In genomic region chr5:111801051-111801450, GRCm38 (mm10) we compare ENCODE assay signal across 29 mouse cellular contexts.
DNase-seq lines count a peak whose midpoint lies in the region; ATAC-seq and TF ChIP-seq lines count a peak whose summit lies in the region.
"Had no signal": no experiment of that assay in that cellular context is flagged by ENCODE, and none has a peak within 500 bp of the region (broad histone marks: within the 10 kb centered on the region; RNA-seq: fewer than 3 reads in every experiment).

No protein-coding gene starts in this region.

- peak overlapping the region; percentile 16; the same call in 1 of the 2 replicates for H3K27ac ChIP-seq in forebrain, embryonic 10.5 days
- H3K27ac ChIP-seq in forebrain, embryonic 12.5 days, result no peak overlapping the region
- H3K27ac ChIP-seq in hindbrain, embryonic 10.5 days, result peak overlapping the region; percentile 37; the same call in 1 of the 2 replicates
- no peak overlapping the region for H3K27ac ChIP-seq in hindbrain, postnatal 0 days
- H3K27ac ChIP-seq in embryonic fibroblast, embryonic 13.5 days (ENCODE audit: insufficient read depth, low read length), result peak overlapping the region; percentile 88
- H3K27ac ChIP-seq: forebrain, embryonic 15.5 days; heart, embryonic 13.5 days; kidney, postnatal 0 days; liver, embryonic 12.5 days; neural tube, embryonic 15.5 days had no signal

- TF ChIP-seq CTCF in hindbrain, postnatal 0 days (IDR thresholded peaks at IDR 0.05; ENCODE audit: low read depth), result no peak
- no peak for TF ChIP-seq CTCF in embryonic fibroblast, embryonic 13.5 days (IDR thresholded peaks at IDR 0.05; ENCODE audit: borderline replicate concordance, insufficient read depth, low read length)

- H3K4me2 ChIP-seq in forebrain, embryonic 12.5 days, result no peak overlapping the region
- no peak overlapping the region for H3K4me2 ChIP-seq in hindbrain, postnatal 0 days (ENCODE audit: low read depth, low read length)
- H3K4me2 ChIP-seq: forebrain, embryonic 15.5 days; heart, embryonic 13.5 days; liver, embryonic 12.5 days; neural tube, embryonic 15.5 days had no signal

- H3K27me3 ChIP-seq in forebrain, embryonic 10.5 days (ENCODE audit: poor library complexity, severe bottlenecking), result peaks cover 25% of the 10 kb centered on the region; the same call in 1 of the 2 replicates
- peaks cover 5% of the 10 kb centered on the region; the same call in 1 of the 2 replicates for H3K27me3 ChIP-seq in forebrain, embryonic 12.5 days
- peaks cover 9% of the 10 kb centered on the region; the same call in 1 of the 2 replicates for H3K27me3 ChIP-seq in hindbrain, embryonic 10.5 days (ENCODE audit: insufficient read depth, poor library complexity, severe bottlenecking)
- H3K27me3 ChIP-seq in hindbrain, postnatal 0 days (ENCODE audit: insufficient read depth, low read length), result no peaks in the 10 kb centered on the region
- H3K27me3 ChIP-seq: forebrain, embryonic 15.5 days; liver, embryonic 12.5 days had no signal

- no peak for DNase-seq in forebrain, embryonic 10.5 days (ENCODE audit: extremely low spot score, low spot score)
- no peak for DNase-seq in hindbrain, embryonic 10.5 days (ENCODE audit: low spot score)
- no peak for DNase-seq in hindbrain, postnatal 0 days (ENCODE audit: low spot score)
- no peak for DNase-seq in retina, postnatal 1 day
- no peak for DNase-seq in frontal cortex, postnatal 10 days (ENCODE audit: low spot score in 2 of 2)
- DNase-seq: adrenal gland, adult 8-10 months; cerebellum, adult 8-10 months; cerebellum, postnatal 25 days; heart, postnatal 10 days; kidney, adult 8-10 months; layer of hippocampus, adult 9-11 months; liver, postnatal 0 days; lung, postnatal 36 days; midbrain, embryonic 14.5 days; right cerebral cortex, postnatal 4 days; thymus, adult 2 months; thymus, postnatal 36 days had no signal

- peaks cover 44% of the 10 kb centered on the region for H3K4me1 ChIP-seq in forebrain, embryonic 10.5 days
- peaks cover 9% of the 10 kb centered on the region for H3K4me1 ChIP-seq in forebrain, embryonic 12.5 days
- peaks cover 50% of the 10 kb centered on the region for H3K4me1 ChIP-seq in hindbrain, embryonic 10.5 days (replicated peaks)
- peaks cover 10% of the 10 kb centered on the region for H3K4me1 ChIP-seq in hindbrain, postnatal 0 days (ENCODE audit: insufficient read depth, low read length)
- H3K4me1 ChIP-seq in embryonic fibroblast, embryonic 13.5 days (ENCODE audit: control insufficient read depth, insufficient read depth, low read length), result peaks cover 26% of the 10 kb centered on the region
- H3K4me1 ChIP-seq: forebrain, embryonic 15.5 days had no signal

- H3K9ac ChIP-seq in forebrain, embryonic 12.5 days, result no peak overlapping the region
- no peak overlapping the region for H3K9ac ChIP-seq in hindbrain, postnatal 0 days (replicated peaks; ENCODE audit: low read length)
- H3K9ac ChIP-seq: forebrain, embryonic 15.5 days; heart, embryonic 13.5 days; limb, embryonic 12.5 days; liver, embryonic 12.5 days; liver, postnatal 0 days; neural tube, embryonic 15.5 days had no signal

- ATAC-seq in forebrain, embryonic 12.5 days (ENCODE audit: low FRiP score), result no peak
- ATAC-seq in hindbrain, postnatal 0 days, result no peak
- no peak for ATAC-seq in megakaryocyte-erythroid progenitor cell, adult 5-6 weeks (replicated peaks; ENCODE audit: low FRiP score, low TSS enrichment, poor library complexity, severe bottlenecking)
- ATAC-seq: forebrain, embryonic 15.5 days; hindbrain, embryonic 16.5 days; intestine, embryonic 16.5 days; liver, embryonic 12.5 days; liver, postnatal 0 days had no signal

- no peak overlapping the region for H3K4me3 ChIP-seq in forebrain, embryonic 10.5 days
- no peak overlapping the region for H3K4me3 ChIP-seq in forebrain, embryonic 12.5 days (replicated peaks)
- H3K4me3 ChIP-seq in hindbrain, embryonic 10.5 days, result no peak overlapping the region
- H3K4me3 ChIP-seq in hindbrain, postnatal 0 days (ENCODE audit: low read length), result no peak overlapping the region
- H3K4me3 ChIP-seq in embryonic fibroblast, embryonic 13.5 days (ENCODE audit: insufficient read depth, low read length), result no peak overlapping the region
- H3K4me3 ChIP-seq: forebrain, embryonic 15.5 days; heart, embryonic 13.5 days; limb, embryonic 12.5 days; liver, embryonic 12.5 days; neural tube, embryonic 15.5 days had no signal

- H3K36me3 ChIP-seq in forebrain, embryonic 10.5 days (replicated peaks), result no peaks in the 10 kb centered on the region
- H3K36me3 ChIP-seq in forebrain, embryonic 12.5 days (replicated peaks), result no peaks in the 10 kb centered on the region
- no peaks in the 10 kb centered on the region for H3K36me3 ChIP-seq in hindbrain, embryonic 10.5 days
- no peaks in the 10 kb centered on the region for H3K36me3 ChIP-seq in hindbrain, postnatal 0 days (ENCODE audit: insufficient read depth, low read length)
- H3K36me3 ChIP-seq: forebrain, embryonic 15.5 days; G1E; heart, embryonic 13.5 days; limb, embryonic 12.5 days; liver, embryonic 12.5 days; neural tube, embryonic 15.5 days had no signal

- no peaks in the 10 kb centered on the region for H3K9me3 ChIP-seq in forebrain, embryonic 10.5 days
- no peaks in the 10 kb centered on the region for H3K9me3 ChIP-seq in forebrain, embryonic 12.5 days
- no peaks in the 10 kb centered on the region for H3K9me3 ChIP-seq in hindbrain, embryonic 10.5 days
- no peaks in the 10 kb centered on the region for H3K9me3 ChIP-seq in hindbrain, postnatal 0 days (ENCODE audit: low read length)
- H3K9me3 ChIP-seq: forebrain, embryonic 15.5 days; heart, embryonic 13.5 days; limb, embryonic 12.5 days; liver, embryonic 12.5 days; neural tube, embryonic 15.5 days had no signal

- no peak for TF ChIP-seq POLR2A in embryonic fibroblast, embryonic 13.5 days (IDR thresholded peaks at IDR 0.05; ENCODE audit: low read depth, low read length)

- 89% methylated on average over 2 of the region's 2 CpGs for WGBS in forebrain, embryonic 10.5 days
- 79% methylated on average over 2 of the region's 2 CpGs for WGBS in forebrain, embryonic 12.5 days
- WGBS in hindbrain, embryonic 10.5 days, result 79% methylated on average over 2 of the region's 2 CpGs
- 73% methylated on average over 2 of the region's 2 CpGs for WGBS in hindbrain, postnatal 0 days

Comparison
In these comparisons a context has a peak if more than half of its experiments do, and no peak if none do; other contexts are left out.
1. H3K27ac ChIP-seq: peak in forebrain, embryonic 10.5 days (single experiment), hindbrain, embryonic 10.5 days (single experiment) and embryonic fibroblast, embryonic 13.5 days (single experiment); none in forebrain, embryonic 12.5 days (single experiment) and hindbrain, postnatal 0 days (single experiment).